Mouse (Mus musculus) liver, postnatal 0 days (tissue): ENCODE results near the gene Gm10160.

Experiments used
- CTCF ChIP-seq: sonication (generic); IDR thresholded peaks from 2 replicates; pipeline ENCODE4 v1.5.1; 2016; ENCODE audit warnings: antibody characterized with exemption, low read depth
- EP300 ChIP-seq: IDR thresholded peaks from 2 replicates; pipeline ENCODE4 v1.6.1; 2016; ENCODE audit warnings: antibody characterized with exemption, low read depth, mild to moderate bottlenecking

DNA sequence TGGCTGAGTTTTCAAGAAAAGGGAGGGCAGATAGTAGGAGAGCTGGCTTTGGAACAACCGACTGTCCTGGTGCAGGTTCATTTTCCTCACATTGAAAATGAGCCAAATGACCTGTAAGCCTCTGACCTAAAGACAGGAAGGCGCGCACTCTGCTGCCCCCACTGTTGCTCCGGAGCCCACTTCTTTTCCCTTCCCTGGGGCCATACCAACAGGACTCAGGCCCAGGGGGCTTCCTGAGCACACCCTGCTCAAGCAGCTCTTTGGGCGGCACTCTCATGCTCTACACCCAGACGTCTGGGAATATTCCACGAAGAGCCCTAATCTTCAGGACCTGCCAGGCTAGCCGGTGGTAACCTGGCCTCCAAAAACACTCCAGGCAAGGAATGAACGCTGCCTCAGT is 2.6 kb upstream of the Gm10160 start:
- TF ChIP-seq CTCF = 0 out of 2 replicates have a peak, but pooled peaks have one; percentile 5
- TF ChIP-seq EP300 = no peak
